Mouse (Mus musculus) lung, embryonic 16.5 days (tissue): Measurements from ENCODE around the gene BC048403. TPM values are rescaled to one million over a fixed set of nuclear protein-coding genes. Genes with fewer than 3 reads are reported as not detected.

Experiments
- ATAC-seq: fragments of 200-750 bp; cut with Nextera tagmentation; 2 replicates; pipeline ENCODE4 v1.8.0; 2017; ENCODE audit warnings: low read depth, mild to moderate bottlenecking, moderate library complexity
- H3K27ac ChIP-seq: fragments of 300-500 bp; sonication (generic); 2 replicates; pipeline ENCODE4 v1.5.1; 2014; ENCODE audit warnings: mild to moderate bottlenecking, control low read depth, low read length
- H3K27me3 ChIP-seq: fragments of 300-500 bp; sonication (generic); 2 replicates; pipeline ENCODE4 v1.6.1; 2014; ENCODE audit warnings: low read depth, low read length, mixed read lengths; ENCODE audit not compliant: control insufficient read depth, insufficient read depth
- H3K36me3 ChIP-seq: fragments of 300-500 bp; sonication (generic); 2 replicates; pipeline ENCODE4 v1.6.1; 2014; ENCODE audit warnings: low read length; ENCODE audit not compliant: control insufficient read depth, insufficient read depth
- H3K4me1 ChIP-seq: fragments of 300-500 bp; sonication (generic); replicated peaks from 2 replicates; pipeline ENCODE4 v1.6.1; 2014; ENCODE audit warnings: low read length, mixed read lengths; ENCODE audit not compliant: control insufficient read depth, insufficient read depth
- H3K4me2 ChIP-seq: fragments of 300-500 bp; sonication (generic); 2 replicates; pipeline ENCODE4 v1.6.1; 2014; ENCODE audit warnings: low read depth, low read length, control low read depth
- H3K4me3 ChIP-seq: fragments of 300-500 bp; sonication (generic); 2 replicates; pipeline ENCODE4 v1.5.1; 2014; ENCODE audit warnings: mild to moderate bottlenecking, low read length, control low read depth
- H3K9ac ChIP-seq: fragments of 300-500 bp; sonication (generic); 2 replicates; pipeline ENCODE4 v1.6.1; 2014; ENCODE audit warnings: low read length, control low read depth
- H3K9me3 ChIP-seq: fragments of 300-500 bp; sonication (generic); 2 replicates; pipeline ENCODE4 v1.6.1; 2016; ENCODE audit warnings: low read length; ENCODE audit not compliant: control insufficient read depth
- WGBS: fragments of 180-500 bp; shearing (Covaris S2); extraction: QIAGEN DNeasy Blood & Tissue Kit; methylation state at CpG from one replicate; pipeline ENCODE4 v1.1.7; 2014; 5-methylcytosine and 5-hydroxymethylcytosine counted together
- polyA plus RNA-seq: library from polyadenylated mRNA; unstranded; fragments of >200 nt; fragmentation: Nextera tagmentation; extraction: Ambion mirVana; gene quantifications from 2 replicates; pipeline ENCODE4 v1.2.1, GENCODE M21; 2015

BC048403 gene
- polyA plus RNA-seq, result 2.5 and 2.7 TPM in 2 replicates

DNA sequence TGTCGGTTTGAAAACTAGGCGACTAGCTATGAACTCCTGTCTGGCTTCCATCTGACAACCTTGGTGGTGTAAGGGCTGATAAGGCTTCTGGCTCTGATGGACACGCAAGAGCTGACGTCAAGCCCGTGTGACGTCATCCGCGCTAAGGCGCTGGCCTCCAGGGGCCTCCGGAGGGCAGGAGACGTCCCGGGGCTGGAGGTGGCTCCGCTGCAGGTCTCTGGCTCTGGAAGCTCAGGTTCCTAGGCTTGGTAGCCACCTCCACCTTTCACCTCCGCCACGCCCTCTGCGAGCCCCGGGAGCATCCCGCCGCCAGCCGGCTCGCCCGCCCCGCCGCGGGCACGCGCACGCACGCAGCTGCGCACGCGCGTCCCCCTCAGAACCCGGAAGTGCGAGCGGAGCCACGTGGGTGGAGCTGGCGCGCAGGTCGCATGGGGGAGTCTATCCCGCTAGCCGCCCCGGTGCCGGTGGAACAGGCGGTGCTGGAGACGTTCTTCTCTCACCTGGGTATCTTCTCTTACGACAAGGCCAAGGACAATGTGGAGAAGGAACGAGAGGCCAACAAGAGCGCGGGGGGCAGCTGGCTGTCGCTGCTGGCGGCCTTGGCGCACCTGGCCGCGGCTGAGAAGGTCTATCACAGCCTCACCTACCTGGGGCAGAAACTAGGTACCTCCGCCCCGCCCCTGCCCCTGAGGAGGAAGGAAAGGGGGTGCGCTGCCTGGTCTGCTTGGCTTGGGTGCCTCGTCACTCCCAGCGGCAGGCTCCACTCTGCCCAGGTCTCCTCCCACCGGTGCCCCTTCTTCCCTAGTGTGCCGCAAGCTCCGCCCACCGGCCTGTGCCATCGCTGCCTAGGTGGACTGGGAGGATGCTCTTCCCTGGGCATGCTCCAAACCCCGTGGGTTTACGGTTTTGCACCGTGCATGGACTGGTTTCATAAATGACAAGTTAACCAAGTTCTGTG lies at the start of gene BC048403:
TSS of gene BC048403 (plus strand) at position 390 of the 958 bp plus-strand sequence.
- H3K27ac ChIP-seq, result peak within 1 kb of the TSS; percentile 50; the same call in 1 of the 2 replicates
- ATAC-seq, result peak; percentile 91
- WGBS, result under 1% methylated on average over 67 of the region's 68 CpGs

DNA sequence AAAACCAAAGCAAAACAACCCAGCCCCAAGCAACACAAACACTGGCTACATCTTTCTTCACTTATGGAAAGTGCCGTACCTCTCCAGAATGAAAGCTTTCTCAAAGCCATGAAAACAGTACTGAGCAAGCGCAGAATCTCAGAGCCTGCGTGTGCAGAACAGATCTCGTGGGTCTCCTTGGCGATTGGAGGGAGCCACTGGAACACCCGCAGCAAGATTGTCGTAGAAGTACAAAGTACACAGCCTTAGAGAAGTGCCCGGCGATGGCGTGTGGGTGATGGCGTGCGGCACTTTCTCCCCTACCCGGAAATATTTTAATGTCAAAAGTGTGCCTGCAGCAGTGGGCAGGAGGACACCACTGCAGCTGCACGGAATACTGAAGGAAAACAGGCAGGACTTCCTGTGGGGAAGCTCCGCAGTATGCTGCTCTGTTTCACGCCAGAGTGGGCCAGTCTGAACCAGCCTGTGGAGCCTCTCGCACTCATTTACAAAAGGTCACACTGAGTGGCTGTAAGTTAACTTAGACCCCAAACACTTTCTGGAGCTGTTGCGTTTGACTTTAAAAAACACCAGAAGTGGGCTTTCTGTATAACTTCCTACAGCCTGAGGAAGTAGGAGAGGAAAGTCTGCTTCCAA lies 46.7 kb upstream of the BC048403 start:
- H3K4me1 ChIP-seq, result no peaks in the 10 kb centered on the region

More for the DNA sequence above, at the start of gene BC048403:
- Histone ChIP-seq H3K4me2 (peak within 1 kb of the TSS; percentile 87), H3K27me3 (no peaks in the 10 kb centered on the region), H3K9me3 (no peaks in the 10 kb centered on the region), H3K4me3 (peak within 1 kb of the TSS; percentile 92), H3K36me3 (no peaks in the 10 kb centered on the region), H3K4me1 (peaks cover 10% of the 10 kb centered on the region; the same call in 1 of the 2 replicates), H3K9ac (peak within 1 kb of the TSS; percentile 73)

GRCm38 (mm10) chr10:121694567-121694966 lies 45.2 kb upstream of the BC048403 start:
- 78% methylated on average over 11 of the region's 11 CpGs for WGBS
- Histone ChIP-seq H3K9ac (no peak overlapping the region), H3K9me3 (peaks cover 3% of the 10 kb centered on the region; the same call in 1 of the 2 replicates), H3K4me3 (no peak overlapping the region), H3K4me2 (no peak overlapping the region), H3K36me3 (no peaks in the 10 kb centered on the region), H3K4me1 (no peaks in the 10 kb centered on the region), H3K27ac (no peak overlapping the region), H3K27me3 (peaks cover 3% of the 10 kb centered on the region; the same call in 1 of the 2 replicates)
- no peak for ATAC-seq

More for the DNA sequence above, 46.7 kb upstream of the BC048403 start:
- Histone ChIP-seq H3K9ac (peak overlapping the region; percentile 52; the same call in 1 of the 2 replicates), H3K4me3 (peak overlapping the region; percentile 28), H3K36me3 (no peaks in the 10 kb centered on the region), H3K4me2 (peak overlapping the region; percentile 47), H3K9me3 (peaks cover 3% of the 10 kb centered on the region; the same call in 1 of the 2 replicates), H3K27me3 (peaks cover 3% of the 10 kb centered on the region; the same call in 1 of the 2 replicates), H3K27ac (no peak overlapping the region)
- WGBS, result 25% methylated on average over 18 of the region's 18 CpGs
- no peak for ATAC-seq

DNA sequence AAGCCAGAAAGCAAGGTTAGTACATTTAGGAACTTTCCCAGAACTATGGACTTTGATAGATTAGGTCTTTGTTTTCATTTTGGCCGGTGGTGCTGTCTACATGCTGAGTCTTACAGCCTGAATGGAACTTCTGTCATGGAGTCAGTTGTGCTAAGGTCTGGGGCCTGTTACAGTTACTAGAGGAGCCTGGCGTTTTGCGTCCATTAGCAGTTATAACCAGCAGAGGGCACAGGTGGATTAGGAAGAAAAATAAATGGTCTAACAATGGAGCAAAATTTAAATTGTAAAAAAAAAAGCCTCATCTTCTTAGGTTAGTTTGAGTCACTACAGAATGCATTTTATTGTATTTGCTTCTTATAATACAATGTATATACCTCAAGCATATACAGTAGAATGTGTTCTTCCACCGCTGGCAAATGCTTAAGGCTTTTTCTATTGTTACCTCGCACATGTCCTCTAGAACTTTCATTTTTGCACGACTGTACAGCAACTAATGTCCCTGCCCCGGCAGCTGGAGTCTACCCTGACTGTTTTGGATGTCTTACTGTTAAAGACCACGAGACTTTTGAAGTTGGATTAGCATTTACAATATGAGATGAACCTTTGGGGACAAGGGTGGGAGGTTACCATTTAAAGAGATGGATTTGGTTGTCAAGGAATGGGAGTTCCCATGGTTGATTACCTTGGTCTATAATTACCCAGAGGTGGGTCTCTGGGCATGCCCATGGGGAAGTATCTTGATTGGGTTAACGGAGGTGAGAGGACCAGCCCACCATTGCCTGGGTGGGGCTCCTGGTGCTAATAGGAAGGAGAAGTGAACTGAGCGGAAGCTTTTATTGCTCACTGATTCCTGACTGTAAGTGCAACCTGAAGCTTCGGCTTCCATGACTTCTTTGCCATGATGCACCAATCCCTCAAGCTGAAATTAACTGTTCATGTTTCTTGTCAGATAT lies 38.2 kb upstream of the BC048403 start:
- no peaks in the 10 kb centered on the region for H3K27me3 ChIP-seq
- H3K36me3 ChIP-seq, result no peaks in the 10 kb centered on the region
- H3K4me1 ChIP-seq, result no peaks in the 10 kb centered on the region
- H3K9ac ChIP-seq, result no peak overlapping the region
- H3K9me3 ChIP-seq, result no peaks in the 10 kb centered on the region
- no peak overlapping the region for H3K4me2 ChIP-seq
- WGBS, result 49% methylated on average over 11 of the region's 11 CpGs
- ATAC-seq, result no peak
- H3K27ac ChIP-seq, result no peak overlapping the region
- H3K4me3 ChIP-seq, result no peak overlapping the region

DNA sequence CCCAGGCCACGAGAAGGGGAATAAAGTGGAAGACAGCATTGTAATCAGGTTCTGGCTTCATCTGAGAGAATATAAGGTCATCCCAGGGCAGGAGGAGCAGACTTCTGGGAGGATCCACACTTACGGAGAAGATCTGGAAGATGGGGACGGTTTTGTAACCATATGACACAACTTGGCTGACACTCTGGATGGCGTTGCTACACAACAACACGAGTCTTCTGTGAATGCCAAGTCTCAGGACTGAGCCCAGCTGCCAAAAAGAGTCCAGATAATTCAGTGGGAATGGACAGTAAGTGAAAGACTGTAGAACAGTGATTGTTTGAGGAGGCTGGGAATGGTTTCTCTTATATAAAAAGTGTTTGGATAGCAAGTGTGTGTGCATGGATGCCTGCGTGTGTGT lies 36.1 kb upstream of the BC048403 start:
- 55% methylated on average over 6 of the region's 6 CpGs for WGBS

GRCm38 (mm10) chr10:121704871-121705270 lies 34.9 kb upstream of the BC048403 start:
- 79% methylated on average over 6 of the region's 6 CpGs for WGBS
- Histone ChIP-seq H3K36me3 (no peaks in the 10 kb centered on the region), H3K27ac (no peak overlapping the region), H3K4me3 (no peak overlapping the region), H3K9ac (no peak overlapping the region), H3K9me3 (no peaks in the 10 kb centered on the region), H3K27me3 (no peaks in the 10 kb centered on the region), H3K4me1 (no peaks in the 10 kb centered on the region), H3K4me2 (no peak overlapping the region)
- no peak for ATAC-seq

More for the DNA sequence above, 36.1 kb upstream of the BC048403 start:
- ATAC-seq, result peak; percentile 76
- no peak overlapping the region for H3K27ac ChIP-seq
- no peaks in the 10 kb centered on the region for H3K9me3 ChIP-seq
- H3K4me1 ChIP-seq, result no peaks in the 10 kb centered on the region
- H3K9ac ChIP-seq, result no peak overlapping the region
- H3K27me3 ChIP-seq, result no peaks in the 10 kb centered on the region
- no peak overlapping the region for H3K4me3 ChIP-seq
- no peaks in the 10 kb centered on the region for H3K36me3 ChIP-seq
- no peak overlapping the region for H3K4me2 ChIP-seq

- Histone ChIP-seq H3K27ac (no peak overlapping the region), H3K4me1 (no peaks in the 10 kb centered on the region), H3K4me2 (no peak overlapping the region), H3K9me3 (no peaks in the 10 kb centered on the region), H3K36me3 (no peaks in the 10 kb centered on the region), H3K4me3 (no peak overlapping the region), H3K27me3 (no peaks in the 10 kb centered on the region), H3K9ac (no peak overlapping the region)
- no peak for ATAC-seq
- 75% methylated on average over 15 of the region's 15 CpGs for WGBS
These were observed 34.2 kb upstream of the BC048403 start for GRCm38 (mm10) chr10:121705399-121706163.

DNA sequence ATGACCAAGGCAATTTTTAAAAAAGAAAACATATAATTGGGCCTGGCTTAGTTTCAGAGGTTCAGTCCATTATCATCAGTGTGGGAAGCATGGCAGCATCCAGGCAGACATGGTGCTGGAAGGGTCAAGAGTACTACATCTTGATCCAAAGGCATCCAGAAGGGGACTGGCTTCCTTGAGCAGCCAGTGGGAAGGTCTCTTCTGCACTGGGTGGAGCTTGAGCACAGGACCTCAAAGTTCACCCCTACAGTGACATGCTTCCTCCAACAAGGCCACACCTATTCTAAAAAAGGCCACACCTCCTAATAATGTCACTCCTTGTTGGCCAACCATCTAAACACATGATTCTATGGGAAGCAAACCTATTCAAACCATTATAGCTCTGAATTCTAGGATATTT lies 22.9 kb upstream of the BC048403 start:
- Histone ChIP-seq H3K4me1 (no peaks in the 10 kb centered on the region), H3K9ac (no peak overlapping the region), H3K9me3 (no peaks in the 10 kb centered on the region), H3K27me3 (no peaks in the 10 kb centered on the region), H3K4me2 (no peak overlapping the region), H3K36me3 (no peaks in the 10 kb centered on the region), H3K27ac (no peak overlapping the region), H3K4me3 (no peak overlapping the region)
- no peak for ATAC-seq
